Mouse (Mus musculus) MEL (cell line): ENCODE measurements around the gene Lsm12. TPM values are rescaled to one million over a fixed set of nuclear protein-coding genes. Genes with fewer than 3 reads are reported as not detected.

Experiments used
- DNase-seq: peaks from one replicate; pipeline ENCODE4 v3.0.0; 2011; ENCODE audit warnings: low read depth, low spot score
- H3K27ac ChIP-seq: 2 replicates; pipeline ENCODE4 v1.5.1; 2012; ENCODE audit warnings: low read depth, mild to moderate bottlenecking, control low read depth, low read length, moderate library complexity; ENCODE audit not compliant: control insufficient read depth
- H3K27me3 ChIP-seq, 2 experiments: fragments of 150-350 bp in 1 of 2; sonication (generic) in 1 of 2; 2 replicates each; pipeline ENCODE4 v1.6.1; 2012; ENCODE audit warnings: low read length in 2 of 2, mild to moderate bottlenecking in 2 of 2, improper control_type of control experiment in 1 of 2, moderate library complexity in 1 of 2; ENCODE audit not compliant: insufficient read depth in 2 of 2, control insufficient read depth in 1 of 2
- H3K36me3 ChIP-seq, 2 experiments: 2 replicates each; pipeline ENCODE4 v1.6.1; 2012 to 2014; ENCODE audit warnings: low read length in 2 of 2, improper control_type of control experiment in 1 of 2, inconsistent platforms in 1 of 2, mild to moderate bottlenecking in 1 of 2; ENCODE audit not compliant: insufficient read depth in 2 of 2, control insufficient read depth in 1 of 2
- H3K4me1 ChIP-seq, 2 experiments: fragments of 150-350 bp in 1 of 2; sonication (generic) in 1 of 2; 2 replicates each; pipeline ENCODE4 v1.6.1; 2012; ENCODE audit warnings: low read length in 2 of 2, improper control_type of control experiment in 1 of 2, mild to moderate bottlenecking in 1 of 2; ENCODE audit not compliant: insufficient read depth in 2 of 2, control insufficient read depth in 1 of 2
- H3K4me3 ChIP-seq, 2 experiments: fragments of 150-350 bp in 1 of 2; sonication (generic) in 1 of 2; 2 replicates each; pipeline ENCODE4 v1.5.1; 2012; ENCODE audit warnings: low read depth in 2 of 2, low read length in 2 of 2, mild to moderate bottlenecking in 2 of 2, moderate library complexity in 2 of 2, control low read depth in 1 of 2, improper control_type of control experiment in 1 of 2; ENCODE audit not compliant: control insufficient read depth in 1 of 2, insufficient read depth in 1 of 2
- H3K79me2 ChIP-seq: 2 replicates; pipeline ENCODE4 v1.6.1; 2012; ENCODE audit warnings: mild to moderate bottlenecking, low read length, moderate library complexity; ENCODE audit not compliant: control insufficient read depth, poor library complexity, insufficient read depth
- H3K9ac ChIP-seq: 2 replicates; pipeline ENCODE4 v1.6.1; 2012; ENCODE audit warnings: low read depth, mild to moderate bottlenecking, control low read depth, low read length, moderate library complexity; ENCODE audit not compliant: control insufficient read depth, poor library complexity, severe bottlenecking
- H3K9me3 ChIP-seq: fragments of 150-350 bp; sonication (generic); replicated peaks from 2 replicates; pipeline ENCODE4 v1.6.1; 2012; ENCODE audit warnings: mild to moderate bottlenecking, low read length, improper control_type of control experiment, moderate library complexity; ENCODE audit not compliant: insufficient read depth
- BHLHE40 ChIP-seq: IDR thresholded peaks from 2 replicates; pipeline ENCODE4 v1.6.1; 2012; ENCODE audit warnings: low read depth, mild to moderate bottlenecking, inconsistent platforms, low read length, improper control_type of control experiment, borderline replicate concordance
- CHD1 ChIP-seq: IDR thresholded peaks from 2 replicates; pipeline ENCODE4 v1.6.1; 2012; ENCODE audit warnings: low read depth, mild to moderate bottlenecking, inconsistent platforms, low read length, improper control_type of control experiment
- CHD2 ChIP-seq: IDR thresholded peaks from 2 replicates; pipeline ENCODE4 v1.6.1; 2011; ENCODE audit warnings: low read length, improper control_type of control experiment
- CTCF ChIP-seq, 3 experiments: IDR thresholded peaks in 2 of 3; conservative IDR thresholded peaks in 1 of 3; 2 replicates each; pipeline ENCODE4 v1.5.1; 2011 to 2012; ENCODE audit warnings: low read length in 3 of 3, low read depth in 2 of 3, mild to moderate bottlenecking in 2 of 3, improper control_type of control experiment in 1 of 3, inconsistent platforms in 1 of 3, mixed read lengths in 1 of 3, moderate library complexity in 1 of 3; ENCODE audit not compliant: control insufficient read depth in 1 of 3, insufficient read depth in 1 of 3, poor library complexity in 1 of 3, severe bottlenecking in 1 of 3
- E2F4 ChIP-seq: IDR thresholded peaks from 2 replicates; pipeline ENCODE4 v1.6.1; 2011; ENCODE audit warnings: low read depth, low read length, improper control_type of control experiment, borderline replicate concordance
- ELF1 ChIP-seq: IDR thresholded peaks from 2 replicates; pipeline ENCODE4 v1.6.1; 2014; ENCODE audit warnings: low read depth, mild to moderate bottlenecking, inconsistent platforms, low read length, improper control_type of control experiment, moderate library complexity
- EP300 ChIP-seq, 2 experiments: IDR thresholded peaks; 2 replicates each; pipeline ENCODE4 v1.6.1; 2011; ENCODE audit warnings: improper control_type of control experiment in 2 of 2, low read length in 2 of 2, low read depth in 1 of 2, mild to moderate bottlenecking in 1 of 2
- ETS1 ChIP-seq: IDR thresholded peaks from 2 replicates; pipeline ENCODE4 v1.6.1; 2012; ENCODE audit warnings: low read depth, mild to moderate bottlenecking, inconsistent platforms, low read length, improper control_type of control experiment, moderate library complexity
- GABPA ChIP-seq: IDR thresholded peaks from 2 replicates; pipeline ENCODE4 v1.6.1; 2012; ENCODE audit warnings: low read depth, mild to moderate bottlenecking, inconsistent platforms, low read length, improper control_type of control experiment, moderate library complexity
- HCFC1 ChIP-seq: IDR thresholded peaks from 2 replicates; pipeline ENCODE4 v1.6.1; 2012; ENCODE audit warnings: low read depth, mild to moderate bottlenecking, inconsistent platforms, low read length, improper control_type of control experiment, moderate library complexity
- JUND ChIP-seq: IDR thresholded peaks from 2 replicates; pipeline ENCODE4 v1.6.1; 2011; ENCODE audit warnings: low read depth, mild to moderate bottlenecking, improper control_type of control experiment, low read length
- KAT2A ChIP-seq: conservative IDR thresholded peaks from 2 replicates; pipeline ENCODE4 v1.6.1; 2012; ENCODE audit warnings: low read depth, low read length, improper control_type of control experiment, inconsistent platforms
- MAFK ChIP-seq: IDR thresholded peaks from 2 replicates; pipeline ENCODE4 v1.6.1; 2011; ENCODE audit warnings: low read depth, mild to moderate bottlenecking, low read length, improper control_type of control experiment, borderline replicate concordance
- MAX ChIP-seq: IDR thresholded peaks from 2 replicates; pipeline ENCODE4 v1.6.1; 2011; ENCODE audit warnings: low read length, improper control_type of control experiment
- MEF2A ChIP-seq: IDR thresholded peaks from 2 replicates; pipeline ENCODE4 v1.6.1; 2014; ENCODE audit warnings: low read depth, mild to moderate bottlenecking, inconsistent platforms, low read length, improper control_type of control experiment; ENCODE audit not compliant: poor library complexity, insufficient replicate concordance, severe bottlenecking; ENCODE audit errors: extremely low read depth
- MXI1 ChIP-seq: IDR thresholded peaks from 2 replicates; pipeline ENCODE4 v1.6.1; 2011; ENCODE audit warnings: mild to moderate bottlenecking, low read depth, low read length, improper control_type of control experiment
- MYC ChIP-seq: IDR thresholded peaks from 2 replicates; pipeline ENCODE4 v1.6.1; 2011; ENCODE audit warnings: low read depth, mild to moderate bottlenecking, low read length, improper control_type of control experiment, moderate library complexity
- NELFE ChIP-seq: IDR thresholded peaks from 2 replicates; pipeline ENCODE4 v1.6.1; 2011; ENCODE audit warnings: low read depth, low read length, improper control_type of control experiment
- NRF1 ChIP-seq: IDR thresholded peaks from 2 replicates; pipeline ENCODE4 v1.6.1; 2014; ENCODE audit warnings: low read depth, mild to moderate bottlenecking, inconsistent platforms, low read length, improper control_type of control experiment, moderate library complexity; ENCODE audit not compliant: poor library complexity, insufficient read depth, severe bottlenecking
- POLR2A ChIP-seq, 2 experiments: IDR thresholded peaks; 2 replicates each; pipeline ENCODE4 v1.6.1; 2011 to 2012; ENCODE audit warnings: low read length in 2 of 2, mild to moderate bottlenecking in 2 of 2, control low read depth in 1 of 2, improper control_type of control experiment in 1 of 2, low read depth in 1 of 2, moderate library complexity in 1 of 2; ENCODE audit not compliant: control insufficient read depth in 1 of 2, insufficient read depth in 1 of 2, poor library complexity in 1 of 2
- POLR2AphosphoS2 ChIP-seq: IDR thresholded peaks from 2 replicates; pipeline ENCODE4 v1.6.1; 2011; ENCODE audit warnings: low read length, improper control_type of control experiment
- RCOR1 ChIP-seq: IDR thresholded peaks from 2 replicates; pipeline ENCODE4 v1.6.1; 2012; ENCODE audit warnings: low read depth, mild to moderate bottlenecking, inconsistent platforms, low read length, improper control_type of control experiment
- SIN3A ChIP-seq: IDR thresholded peaks from 2 replicates; pipeline ENCODE4 v1.6.1; 2012; ENCODE audit warnings: low read length, improper control_type of control experiment, inconsistent platforms
- SMC3 ChIP-seq: IDR thresholded peaks from 2 replicates; pipeline ENCODE4 v1.6.1; 2011; ENCODE audit warnings: low read depth, low read length, improper control_type of control experiment
- TCF12 ChIP-seq: IDR thresholded peaks from 2 replicates; pipeline ENCODE4 v1.6.1; 2014; ENCODE audit warnings: low read depth, mild to moderate bottlenecking, inconsistent platforms, low read length, improper control_type of control experiment, moderate library complexity
- UBTF ChIP-seq: IDR thresholded peaks from 2 replicates; pipeline ENCODE4 v1.6.1; 2012; ENCODE audit warnings: low read depth, mild to moderate bottlenecking, inconsistent platforms, low read length, improper control_type of control experiment, moderate library complexity, borderline replicate concordance; ENCODE audit not compliant: insufficient read depth
- USF2 ChIP-seq, 2 experiments: IDR thresholded peaks; 2 replicates each; pipeline ENCODE4 v1.6.1; 2011 to 2012; ENCODE audit warnings: improper control_type of control experiment in 2 of 2, low read length in 2 of 2, borderline replicate concordance in 1 of 2, inconsistent platforms in 1 of 2, low read depth in 1 of 2, mild to moderate bottlenecking in 1 of 2; ENCODE audit not compliant: insufficient read depth in 1 of 2
- ZC3H11A ChIP-seq: IDR thresholded peaks from 2 replicates; pipeline ENCODE4 v1.6.1; 2012; ENCODE audit warnings: low read depth, mild to moderate bottlenecking, inconsistent platforms, low read length, improper control_type of control experiment
- ZKSCAN1 ChIP-seq: IDR thresholded peaks from 2 replicates; pipeline ENCODE4 v1.6.1; 2012; ENCODE audit warnings: low read depth, mild to moderate bottlenecking, inconsistent platforms, low read length, improper control_type of control experiment, moderate library complexity
- ZMIZ1 ChIP-seq: IDR thresholded peaks from 2 replicates; pipeline ENCODE4 v1.6.1; 2012; ENCODE audit warnings: low read depth, mild to moderate bottlenecking, inconsistent platforms, low read length, improper control_type of control experiment, moderate library complexity
- ZNF384 ChIP-seq: IDR thresholded peaks from 2 replicates; pipeline ENCODE4 v1.6.1; 2012; ENCODE audit warnings: low read depth, mild to moderate bottlenecking, inconsistent platforms, low read length, improper control_type of control experiment
- polyA plus RNA-seq, 2 experiments: library from polyadenylated mRNA; stranded (reverse) in 1 of 2; unstranded in 1 of 2; fragments of >175 nt in 1 of 2; fragments of >200 nt in 1 of 2; gene quantifications; 2 replicates each; pipeline versions ENCODE4 v1.2.1 to v1.2.4; 2012; ENCODE audit warnings: low replicate concordance in 2 of 2, low read depth in 1 of 2; ENCODE audit not compliant: insufficient read length in 2 of 2, insufficient read depth in 1 of 2, missing spikeins in 1 of 2
- total RNA-seq: library from RNA; depleted of rRNA; stranded (reverse); fragments of 300-350 nt; gene quantifications from 2 replicates; pipeline ENCODE4 v1.2.3, GENCODE M21; 2012

Lsm12 gene
- total and polyA plus RNA-seq, 3 experiments, result 75.0 to 150 (median 128) TPM

DNA sequence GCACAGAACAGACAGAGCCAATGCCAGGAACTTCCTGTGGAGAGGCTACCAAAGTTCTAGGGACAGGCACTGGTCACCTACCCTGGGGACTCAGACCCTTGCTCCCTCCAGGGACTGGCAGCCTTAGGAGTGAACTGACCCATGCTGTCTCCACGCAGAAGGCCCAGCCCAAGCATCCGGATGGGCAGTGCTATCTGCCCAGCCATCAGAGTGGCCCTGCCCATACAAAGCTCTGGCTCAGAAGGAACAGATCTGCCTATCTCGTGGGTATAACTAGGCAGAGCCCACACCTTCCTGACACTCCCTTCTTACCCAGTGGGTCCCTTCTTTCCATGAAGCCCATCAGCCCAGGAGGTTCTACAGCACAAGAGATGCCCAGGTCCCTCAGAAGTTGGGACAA, 25.1 kb upstream of the Lsm12 start:
- no peak for TF ChIP-seq SIN3A
- no peak for TF ChIP-seq MXI1
- H3K4me1 ChIP-seq, result peaks cover 17 to 25% of the 10 kb centered on the region in 2 experiments

DNA sequence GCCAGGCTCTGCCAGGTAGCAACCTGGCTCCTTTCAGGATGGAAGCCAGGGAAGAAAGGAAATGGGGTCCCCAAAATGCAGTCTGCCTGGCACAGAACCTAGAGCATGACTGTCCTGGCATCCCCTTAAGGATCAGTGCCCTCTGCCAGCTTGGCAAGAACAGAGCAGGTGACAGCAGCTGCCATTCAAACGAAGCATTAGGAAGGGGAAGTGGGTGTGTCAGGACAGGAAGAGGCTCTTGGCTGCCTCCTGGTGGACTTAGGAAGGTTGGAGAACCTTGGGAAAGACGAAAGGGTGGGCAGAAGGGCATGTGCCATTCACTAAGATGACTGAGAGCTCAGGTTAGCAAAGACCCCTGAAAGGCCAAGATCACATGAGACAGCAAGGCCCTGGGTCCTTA, 24.6 kb upstream of the Lsm12 start:
- Histone ChIP-seq H3K36me3 (peaks cover 0 to 2% of the 10 kb centered on the region in 2 experiments; a peak in 2 of 4 replicates), H3K9me3 (no peaks in the 10 kb centered on the region), H3K9ac (no peak overlapping the region), H3K4me1 (peaks cover 17 to 25% of the 10 kb centered on the region in 2 experiments), H3K27me3 (no peaks in the 10 kb centered on the region), H3K4me3 (no peak overlapping the region), H3K79me2 (no peaks in the 10 kb centered on the region), H3K27ac (no peak overlapping the region)
- DNase-seq, result peak; percentile 86
- TF ChIP-seq MAFK (no peak), TCF12 (peak; percentile 28; the same call in 1 of the 2 replicates), MEF2A (no peak), MAX (peak; percentile 35; the same call in 1 of the 2 replicates), GABPA (no peak), KAT2A (no peak), UBTF (no peak), MXI1 (no peak), EP300 (IDR thresholded peaks at IDR 0.05; ENCODE audit: low read depth in 1 of 2, low read length in 2 of 2) (no peak; a peak in 1 of 4 replicates), SIN3A (peak; percentile 78), ZKSCAN1 (no peak), RCOR1 (no peak), CHD1 (no peak), NRF1 (no peak), JUND (no peak), SMC3 (peak; percentile 87), HCFC1 (peak; percentile 70; the same call in 1 of the 2 replicates), NELFE (no peak), ELF1 (peak; percentile 81), ETS1 (0 out of 2 replicates have a peak, but pooled peaks have one; percentile 45), CHD2 (no peak), MYC (peak; percentile 38; the same call in 1 of the 2 replicates), USF2 (IDR thresholded peaks at IDR 0.05; ENCODE audit: borderline replicate concordance in 1 of 2, insufficient read depth in 1 of 2, low read depth in 1 of 2, low read length in 2 of 2) (no peak), ZC3H11A (peak; percentile 53; the same call in 1 of the 2 replicates), BHLHE40 (no peak), ZNF384 (no peak), ZMIZ1 (no peak), POLR2A (IDR thresholded peaks at IDR 0.05; ENCODE audit: control insufficient read depth in 1 of 2, insufficient read depth in 1 of 2, low read depth in 1 of 2, low read length in 2 of 2, poor library complexity in 1 of 2) (peak in 1 of 2 experiments; percentile 27; a peak in 1 of 4 replicates), CTCF (IDR thresholded peaks at IDR 0.05 in 2 of 3, conservative IDR thresholded peaks at IDR 0.05 in 1 of 3; ENCODE audit: control insufficient read depth in 1 of 3, insufficient read depth in 1 of 3, low read depth in 2 of 3, low read length in 3 of 3, poor library complexity in 1 of 3, severe bottlenecking in 1 of 3) (peak; percentile 70 to 91 (median 91)), POLR2AphosphoS2 (no peak), E2F4 (no peak)

More for the DNA sequence above, 25.1 kb upstream of the Lsm12 start:
- no peak for DNase-seq
- Histone ChIP-seq H3K4me3 (no peak overlapping the region), H3K36me3 (peaks cover 0 to 2% of the 10 kb centered on the region in 2 experiments; a peak in 2 of 4 replicates), H3K27ac (no peak overlapping the region), H3K27me3 (no peaks in the 10 kb centered on the region), H3K9ac (no peak overlapping the region), H3K79me2 (no peaks in the 10 kb centered on the region), H3K9me3 (no peaks in the 10 kb centered on the region)
